In genomic region chr6:3531445-3531844, GRCm38 (mm10) we compare ENCODE assay signal across 28 mouse cellular contexts. TPM values are rescaled to one million over a fixed set of nuclear protein-coding genes. Genes with fewer than 3 reads are reported as not detected.
DNase-seq lines count a peak whose midpoint lies in the region; ATAC-seq lines count a peak whose summit lies in the region.
"Had no signal": no experiment of that assay in that cellular context is flagged by ENCODE, and none has a peak within 500 bp of the region (broad histone marks: within the 10 kb centered on the region; RNA-seq: fewer than 3 reads in every experiment).

No protein-coding gene starts in this region.

- no peak overlapping the region for H3K4me3 ChIP-seq in forebrain, embryonic 11.5 days (ENCODE audit: low read depth, low read length)
- no peak overlapping the region for H3K4me3 ChIP-seq in forebrain, embryonic 16.5 days (replicated peaks; ENCODE audit: low read length)
- H3K4me3 ChIP-seq in midbrain, embryonic 10.5 days = no peak overlapping the region
- H3K4me3 ChIP-seq in midbrain, embryonic 16.5 days (ENCODE audit: low read depth, low read length) = no peak overlapping the region
- H3K4me3 ChIP-seq in midbrain, embryonic 14.5 days (replicated peaks; ENCODE audit: low read depth, low read length) = no peak overlapping the region
- H3K4me3 ChIP-seq in kidney, embryonic 15.5 days (replicated peaks) = no peak overlapping the region
- H3K4me3 ChIP-seq: erythroblast, embryonic 14.5 days; hindbrain, embryonic 15.5 days; neural tube, embryonic 13.5 days had no signal

- no peaks in the 10 kb centered on the region for H3K27me3 ChIP-seq in forebrain, embryonic 11.5 days (ENCODE audit: control insufficient read depth, insufficient read depth, low read length)
- H3K27me3 ChIP-seq in forebrain, embryonic 16.5 days (replicated peaks; ENCODE audit: control insufficient read depth, insufficient read depth, low read length) = no peaks in the 10 kb centered on the region
- H3K27me3 ChIP-seq in midbrain, embryonic 10.5 days (ENCODE audit: low read depth, poor library complexity, severe bottlenecking) = no peaks in the 10 kb centered on the region
- no peaks in the 10 kb centered on the region for H3K27me3 ChIP-seq in midbrain, embryonic 16.5 days (ENCODE audit: control insufficient read depth, insufficient read depth, low read depth, low read length)
- no peaks in the 10 kb centered on the region for H3K27me3 ChIP-seq in midbrain, embryonic 14.5 days (ENCODE audit: control insufficient read depth, insufficient read depth, low read length)
- H3K27me3 ChIP-seq in kidney, embryonic 15.5 days = no peaks in the 10 kb centered on the region
- H3K27me3 ChIP-seq: hindbrain, embryonic 15.5 days; neural tube, embryonic 13.5 days; Patski had no signal

- peak; percentile 71 for ATAC-seq in forebrain, embryonic 11.5 days (replicated peaks; ENCODE audit: low FRiP score)
- ATAC-seq in forebrain, embryonic 16.5 days = no peak
- no peak for ATAC-seq in midbrain, embryonic 16.5 days
- ATAC-seq in midbrain, embryonic 14.5 days (ENCODE audit: low FRiP score, low TSS enrichment) = no peak
- no peak for ATAC-seq in kidney, embryonic 15.5 days (replicated peaks; ENCODE audit: low FRiP score)
- ATAC-seq: forebrain, postnatal 0 days; intestine, embryonic 16.5 days; Patski had no signal

- no peak overlapping the region for H3K27ac ChIP-seq in forebrain, embryonic 11.5 days (ENCODE audit: low read depth, low read length)
- H3K27ac ChIP-seq in forebrain, embryonic 16.5 days (ENCODE audit: low read length) = no peak overlapping the region
- H3K27ac ChIP-seq in midbrain, embryonic 10.5 days (replicated peaks) = peak overlapping the region; percentile 68
- no peak overlapping the region for H3K27ac ChIP-seq in midbrain, embryonic 16.5 days (ENCODE audit: low read length)
- no peak overlapping the region for H3K27ac ChIP-seq in midbrain, embryonic 14.5 days (replicated peaks; ENCODE audit: low read depth, low read length)
- H3K27ac ChIP-seq in kidney, embryonic 15.5 days = no peak overlapping the region
- H3K27ac ChIP-seq: hindbrain, embryonic 15.5 days; liver, embryonic 14.5 days; macrophage; neural tube, embryonic 13.5 days had no signal

- WGBS in forebrain, embryonic 11.5 days = 17% methylated on average over 5 of the region's 5 CpGs
- 11% methylated on average over 5 of the region's 5 CpGs for WGBS in forebrain, embryonic 16.5 days
- 14% methylated on average over 5 of the region's 5 CpGs for WGBS in midbrain, embryonic 10.5 days
- WGBS in midbrain, embryonic 16.5 days = 13% methylated on average over 5 of the region's 5 CpGs
- 4% methylated on average over 5 of the region's 5 CpGs for WGBS in midbrain, embryonic 14.5 days
- WGBS in kidney, embryonic 15.5 days = 86% methylated on average over 5 of the region's 5 CpGs

- H3K4me2 ChIP-seq in forebrain, embryonic 11.5 days (ENCODE audit: low read depth, low read length, severe bottlenecking) = no peak overlapping the region
- H3K4me2 ChIP-seq in forebrain, embryonic 16.5 days (ENCODE audit: low read length) = no peak overlapping the region
- H3K4me2 ChIP-seq in midbrain, embryonic 16.5 days (ENCODE audit: low read length) = no peak overlapping the region
- H3K4me2 ChIP-seq in midbrain, embryonic 14.5 days (ENCODE audit: low read length) = no peak overlapping the region
- H3K4me2 ChIP-seq in kidney, embryonic 15.5 days = no peak overlapping the region
- H3K4me2 ChIP-seq: hindbrain, embryonic 15.5 days; neural tube, embryonic 13.5 days had no signal

- no peaks in the 10 kb centered on the region for H3K9me3 ChIP-seq in forebrain, embryonic 11.5 days (ENCODE audit: control insufficient read depth, low read length)
- H3K9me3 ChIP-seq in forebrain, embryonic 16.5 days (ENCODE audit: control insufficient read depth, low read length) = no peaks in the 10 kb centered on the region
- no peaks in the 10 kb centered on the region for H3K9me3 ChIP-seq in midbrain, embryonic 10.5 days (replicated peaks)
- H3K9me3 ChIP-seq in midbrain, embryonic 16.5 days (replicated peaks; ENCODE audit: control insufficient read depth, low read length, poor library complexity, severe bottlenecking) = no peaks in the 10 kb centered on the region
- no peaks in the 10 kb centered on the region for H3K9me3 ChIP-seq in midbrain, embryonic 14.5 days (ENCODE audit: control insufficient read depth, low read length)
- H3K9me3 ChIP-seq in kidney, embryonic 15.5 days (replicated peaks) = no peaks in the 10 kb centered on the region
- H3K9me3 ChIP-seq: hindbrain, embryonic 15.5 days; neural tube, embryonic 13.5 days had no signal

- H3K36me3 ChIP-seq in forebrain, embryonic 11.5 days (ENCODE audit: control insufficient read depth, insufficient read depth, low read length) = no peaks in the 10 kb centered on the region
- no peaks in the 10 kb centered on the region; the same call in 1 of the 2 replicates for H3K36me3 ChIP-seq in forebrain, embryonic 16.5 days (ENCODE audit: control insufficient read depth, insufficient read depth)
- H3K36me3 ChIP-seq in midbrain, embryonic 10.5 days = peaks cover 15% of the 10 kb centered on the region
- H3K36me3 ChIP-seq in midbrain, embryonic 16.5 days (ENCODE audit: control insufficient read depth, insufficient read depth, low read length) = no peaks in the 10 kb centered on the region
- 0 out of 2 replicates have a peak, but pooled peaks cover 2% of the 10 kb centered on the region for H3K36me3 ChIP-seq in midbrain, embryonic 14.5 days (ENCODE audit: control insufficient read depth, insufficient read depth, low read length)
- H3K36me3 ChIP-seq in kidney, embryonic 15.5 days = peaks cover 5% of the 10 kb centered on the region; the same call in 1 of the 2 replicates
- H3K36me3 ChIP-seq: hindbrain, embryonic 15.5 days had no signal

- DNase-seq in forebrain, embryonic 11.5 days (ENCODE audit: low spot score) = no peak
- peak; percentile 40 for DNase-seq in midbrain, embryonic 10.5 days (ENCODE audit: low spot score)
- peak; percentile 9 for DNase-seq in embryo, embryonic 9.5 days (ENCODE audit: extremely low spot score)
- DNase-seq in midbrain, embryonic 14.5 days = peak; percentile 38
- DNase-seq in adrenal gland, adult (ENCODE audit: inconsistent age in 2 of 2, low spot score in 1 of 2) = no peak
- DNase-seq: adrenal gland, postnatal 14 days; cerebellum, adult 18-20 months; cerebellum, postnatal 10 days; forebrain, postnatal 0 days; gastrocnemius, postnatal 10 days; heart, postnatal 14 days; kidney, adult 8-10 months; kidney, postnatal 14 days; layer of hippocampus, adult 9-11 months; liver; lung, adult 2 months; lung, postnatal 10 days; thymus, postnatal 4 days had no signal

- no peak overlapping the region; the same call in 1 of the 2 replicates for H3K9ac ChIP-seq in forebrain, embryonic 11.5 days (ENCODE audit: low read length)
- H3K9ac ChIP-seq in forebrain, embryonic 16.5 days (replicated peaks; ENCODE audit: low read depth, low read length) = no peak overlapping the region
- no peak overlapping the region for H3K9ac ChIP-seq in midbrain, embryonic 16.5 days (ENCODE audit: low read depth, low read length)
- H3K9ac ChIP-seq in midbrain, embryonic 14.5 days (replicated peaks; ENCODE audit: low read length) = no peak overlapping the region
- no peak overlapping the region for H3K9ac ChIP-seq in kidney, embryonic 15.5 days
- H3K9ac ChIP-seq: forebrain, postnatal 0 days; hindbrain, embryonic 15.5 days; liver, embryonic 14.5 days; neural tube, embryonic 13.5 days had no signal

- H3K4me1 ChIP-seq in forebrain, embryonic 11.5 days (replicated peaks; ENCODE audit: control insufficient read depth, insufficient read depth, low read length) = no peaks in the 10 kb centered on the region
- peaks cover 3% of the 10 kb centered on the region; the same call in 1 of the 2 replicates for H3K4me1 ChIP-seq in forebrain, embryonic 16.5 days (replicated peaks; ENCODE audit: control insufficient read depth, insufficient read depth, low read length)
- peaks cover 31% of the 10 kb centered on the region for H3K4me1 ChIP-seq in midbrain, embryonic 10.5 days
- 0 out of 2 replicates have a peak, but pooled peaks cover 2% of the 10 kb centered on the region for H3K4me1 ChIP-seq in midbrain, embryonic 16.5 days (ENCODE audit: control insufficient read depth, insufficient read depth, low read length)
- H3K4me1 ChIP-seq in midbrain, embryonic 14.5 days (ENCODE audit: control insufficient read depth, insufficient read depth, low read length) = no peaks in the 10 kb centered on the region
- H3K4me1 ChIP-seq in kidney, embryonic 15.5 days = no peaks in the 10 kb centered on the region
- H3K4me1 ChIP-seq: hindbrain, embryonic 15.5 days; neural tube, embryonic 13.5 days had no signal

RNA-seq across cellular contexts. Expression of gene Vps50, which starts 33.3 kb away (rescaled TPM):
- 37.5 and 50.2 TPM in 2 replicates for polyA plus RNA-seq in forebrain, embryonic 11.5 days (2014; fragmentation: Nextera tagmentation; extraction: Ambion mirVana)
- polyA plus RNA-seq in forebrain, embryonic 16.5 days (2015; fragmentation: Nextera tagmentation; extraction: Ambion mirVana) = 53.5 and 59.5 TPM in 2 replicates
- polyA plus RNA-seq in midbrain, embryonic 10.5 days (2016; fragmentation: Nextera tagmentation; extraction: Ambion mirVana) = 36.9 and 41.0 TPM in 2 replicates
- polyA plus RNA-seq in midbrain, embryonic 16.5 days (2015; fragmentation: Nextera tagmentation; extraction: Ambion mirVana) = 57.4 and 59.5 TPM in 2 replicates
- 51.7 and 59.8 TPM in 2 replicates for polyA plus RNA-seq in midbrain, embryonic 14.5 days (2014; fragmentation: Nextera tagmentation; extraction: Ambion mirVana)
- 30.0 and 31.8 TPM in 2 replicates for polyA plus RNA-seq in kidney, embryonic 15.5 days (2015; fragmentation: Nextera tagmentation; extraction: Ambion mirVana)

RNA-seq across cellular contexts. Expression of gene Hepacam2, which starts 33.3 kb away (rescaled TPM):
- polyA plus RNA-seq in forebrain, embryonic 11.5 days (2014; fragmentation: Nextera tagmentation; extraction: Ambion mirVana) = 1.2 and 1.3 TPM in 2 replicates
- 0.66 and 0.67 TPM in 2 replicates for polyA plus RNA-seq in forebrain, embryonic 16.5 days (2015; fragmentation: Nextera tagmentation; extraction: Ambion mirVana)
- 1.7 and 2.4 TPM in 2 replicates for polyA plus RNA-seq in midbrain, embryonic 10.5 days (2016; fragmentation: Nextera tagmentation; extraction: Ambion mirVana)
- 1.8 and 2.3 TPM in 2 replicates for polyA plus RNA-seq in midbrain, embryonic 16.5 days (2015; fragmentation: Nextera tagmentation; extraction: Ambion mirVana)
- polyA plus RNA-seq in midbrain, embryonic 14.5 days (2014; fragmentation: Nextera tagmentation; extraction: Ambion mirVana) = 2.5 and 2.9 TPM in 2 replicates
- 1.7 and 2.5 TPM in 2 replicates for polyA plus RNA-seq in kidney, embryonic 15.5 days (2015; fragmentation: Nextera tagmentation; extraction: Ambion mirVana)
- polyA plus RNA-seq: erythroblast, embryonic 14.5 days had no signal

Comparison
In these comparisons a context has a peak if more than half of its experiments do, and no peak if none do; other contexts are left out.
1. DNase-seq: peak in midbrain, embryonic 10.5 days (single experiment), embryo, embryonic 9.5 days (single experiment) and midbrain, embryonic 14.5 days (single experiment); none in forebrain, embryonic 11.5 days (single experiment) and adrenal gland, adult (0 of 2).